Mouse (Mus musculus): Measurements from ENCODE around the gene Dolpp1.

DNA sequence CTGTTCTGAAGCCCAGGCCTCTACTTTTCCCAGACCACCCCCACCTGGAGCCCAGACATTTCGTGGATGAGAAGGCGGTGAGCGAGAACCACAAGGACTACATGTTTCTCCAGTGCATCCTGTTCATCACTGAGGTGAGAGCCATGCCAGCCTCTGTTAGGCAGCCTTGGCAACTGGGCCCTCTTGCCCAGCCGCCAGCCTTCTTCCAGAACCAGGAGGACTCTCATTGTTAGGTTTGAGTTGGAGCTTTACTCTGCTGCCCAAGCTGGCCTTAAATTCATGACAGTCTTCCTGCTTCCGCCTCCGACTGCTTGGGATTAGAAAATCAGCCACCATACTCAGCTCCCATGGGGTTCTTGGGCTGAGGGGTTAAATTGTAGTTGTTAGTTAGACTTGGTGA, 47.6 kb downstream of the Dolpp1 start:
- TF ChIP-seq MAFK (IDR thresholded peaks at IDR 0.05; ENCODE audit: insufficient read depth, low read depth, low read length) (no peak), ZC3H11A (IDR thresholded peaks at IDR 0.05; ENCODE audit: borderline replicate concordance, low read depth, low read length) (no peak)
